Mouse (Mus musculus) C2C12 (cell line): ENCODE measurements around the gene Kif2c.
A peak's percentile ranks its signal among the peaks of the same experiment; 100 is the strongest.

Source experiments
- CEBPB ChIP-seq: IDR thresholded peaks from one replicate; pipeline ENCODE4 v1.6.1; 2011; ENCODE audit warnings: low read depth, mild to moderate bottlenecking, control low read depth, moderate library complexity
- CTCF ChIP-seq: IDR thresholded peaks from one replicate; pipeline ENCODE4 v1.5.1; 2011; ENCODE audit not compliant: control insufficient read depth, insufficient read depth, insufficient read length
- MYOG ChIP-seq: IDR thresholded peaks from one replicate; pipeline ENCODE4 v1.6.1; 2011; ENCODE audit not compliant: control insufficient read depth, insufficient read length; ENCODE audit errors: extremely low read depth

GRCm38 (mm10) chr4:117202046-117202991 lies 19.9 kb upstream of the Kif2c start:
- TF ChIP-seq CTCF = no peak
- TF ChIP-seq CEBPB = peak; percentile 95
- TF ChIP-seq MYOG = no peak
